Mouse (Mus musculus) right cerebral cortex, adult 2 months (tissue): ENCODE measurements around the gene Opcml.

Experiments used
- DNase-seq, 2 experiments: peaks; one replicate each; pipeline ENCODE4 v3.0.0; 2021 to 2022; ENCODE audit warnings: low spot score in 2 of 2

Opcml gene

GRCm38 (mm10) chr9:28423407-28423806 is 632.8 kb downstream of the Opcml start:
- DNase-seq: no peak

GRCm38 (mm10) chr9:28432159-28432558 is 641.6 kb downstream of the Opcml start:
- DNase-seq: no peak

- no peak for DNase-seq
Observed at GRCm38 (mm10) chr9:28438752-28439151, 648.2 kb downstream of the Opcml start.

DNA sequence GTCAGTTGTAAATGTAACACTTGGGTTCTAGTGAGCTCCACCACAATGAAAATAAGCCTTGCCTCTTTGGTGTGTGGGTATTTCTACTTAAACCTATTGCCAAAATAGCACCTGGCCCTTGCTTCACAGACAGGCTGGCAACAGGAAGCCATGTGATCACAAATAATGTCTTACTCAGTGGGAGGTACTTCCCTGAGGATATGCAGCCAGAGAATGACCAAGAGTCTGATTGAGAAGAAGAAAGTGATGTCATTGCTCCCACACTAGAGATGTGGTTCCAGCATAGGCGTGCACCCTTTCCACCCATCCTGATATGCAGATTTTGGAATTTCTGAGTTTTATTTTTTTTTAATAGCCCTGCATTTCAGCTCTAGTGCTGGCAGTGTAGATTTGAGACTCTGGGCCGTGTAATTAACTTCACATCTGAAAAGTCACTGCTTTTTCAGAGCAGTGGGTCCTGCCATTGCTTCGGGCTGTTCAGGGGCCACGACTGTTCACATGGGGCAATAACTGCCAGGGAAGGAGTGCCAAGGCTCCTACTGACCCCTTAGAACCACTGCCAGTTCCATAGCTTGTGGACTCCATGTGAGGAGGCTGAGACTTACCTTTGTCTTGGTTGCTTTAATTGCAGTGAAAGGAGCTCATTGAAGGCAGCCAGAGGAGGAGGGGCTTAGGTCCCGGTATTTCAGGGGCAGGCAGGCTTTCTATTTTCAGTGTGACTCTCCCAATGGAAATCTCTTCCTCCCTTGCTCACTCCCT is 649.0 kb downstream of the Opcml start:
- no peak for DNase-seq

- no peak for DNase-seq
Observed at GRCm38 (mm10) chr9:28440192-28440795, 649.7 kb downstream of the Opcml start.

DNA sequence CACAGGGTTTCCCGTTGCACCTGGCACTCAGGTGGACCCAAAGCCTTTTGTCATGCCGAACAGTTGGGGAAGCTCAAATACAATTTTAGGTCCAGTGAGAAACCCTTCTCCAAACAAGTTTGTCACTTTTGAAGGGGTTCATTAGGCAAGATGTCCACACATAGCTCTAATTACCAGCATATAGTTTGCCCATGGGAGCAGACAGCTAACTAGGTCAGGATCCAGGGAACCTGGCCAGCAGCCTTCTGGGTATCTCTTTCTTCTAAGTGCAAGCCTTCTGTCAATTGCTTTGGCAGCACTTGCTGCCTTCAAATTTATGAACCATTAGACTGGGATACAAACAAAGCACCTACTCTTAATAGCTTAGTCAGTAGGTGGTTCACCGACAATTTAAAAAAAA is 653.9 kb downstream of the Opcml start:
- DNase-seq: peak in 1 of 2 experiments; percentile 5

DNA sequence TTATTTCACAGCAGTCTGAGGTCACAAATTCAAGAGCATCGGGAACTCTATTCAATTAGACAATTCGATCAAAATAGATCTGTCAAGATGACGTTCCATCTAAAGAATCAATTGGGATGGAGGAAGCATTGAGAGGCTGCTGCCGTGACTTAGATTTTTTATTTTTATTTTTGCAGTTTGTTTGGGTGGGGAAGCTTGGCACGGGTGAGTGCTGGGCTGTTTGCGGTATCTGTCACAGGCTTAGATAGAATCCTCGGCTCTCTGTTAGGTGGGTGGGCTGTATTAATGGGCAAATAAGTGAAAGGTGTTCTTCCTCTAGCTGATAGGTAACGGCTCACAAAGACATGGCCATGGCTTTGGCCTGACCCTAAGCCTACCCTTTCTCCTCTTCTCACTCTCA is 654.4 kb downstream of the Opcml start:
- DNase-seq: no peak

GRCm38 (mm10) chr9:28445863-28446262 is 655.3 kb downstream of the Opcml start:
- DNase-seq: no peak

DNA sequence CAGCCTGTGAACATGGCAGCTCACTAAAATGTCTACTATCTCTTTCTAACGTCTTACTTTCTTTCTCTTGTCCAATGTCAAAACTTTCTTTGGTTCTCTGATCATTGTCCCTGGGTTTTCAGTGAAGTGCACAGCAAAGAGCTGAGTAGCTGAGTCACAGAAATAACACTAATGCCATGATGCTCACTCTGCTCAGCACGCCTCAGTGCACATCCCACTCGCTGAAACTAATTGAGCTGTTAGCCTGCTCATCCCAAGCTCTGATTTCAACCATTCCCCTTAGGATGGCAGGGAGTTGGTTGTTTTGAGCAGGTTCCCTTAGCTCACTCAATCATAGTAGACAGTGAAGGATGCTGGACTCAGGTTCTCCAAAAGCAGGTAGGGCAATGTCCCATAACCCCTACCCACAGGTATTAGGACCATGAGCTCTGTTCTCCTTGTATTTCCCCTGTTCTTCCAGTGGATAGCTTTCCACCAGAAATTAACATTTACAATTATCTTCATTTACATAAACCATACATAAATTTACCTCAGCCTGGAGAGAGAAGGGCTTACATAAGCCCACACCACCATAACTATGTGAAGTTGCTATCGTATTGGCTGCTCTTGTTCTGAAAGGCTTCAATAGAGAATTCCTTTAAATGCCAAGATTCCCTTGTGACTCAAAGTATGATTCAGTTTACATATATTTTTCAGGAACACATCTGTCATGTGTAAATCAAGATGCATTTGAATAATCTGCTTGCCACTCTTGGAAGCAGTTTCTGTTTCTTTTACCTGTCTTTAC is 655.9 kb downstream of the Opcml start:
- no peak for DNase-seq

DNA sequence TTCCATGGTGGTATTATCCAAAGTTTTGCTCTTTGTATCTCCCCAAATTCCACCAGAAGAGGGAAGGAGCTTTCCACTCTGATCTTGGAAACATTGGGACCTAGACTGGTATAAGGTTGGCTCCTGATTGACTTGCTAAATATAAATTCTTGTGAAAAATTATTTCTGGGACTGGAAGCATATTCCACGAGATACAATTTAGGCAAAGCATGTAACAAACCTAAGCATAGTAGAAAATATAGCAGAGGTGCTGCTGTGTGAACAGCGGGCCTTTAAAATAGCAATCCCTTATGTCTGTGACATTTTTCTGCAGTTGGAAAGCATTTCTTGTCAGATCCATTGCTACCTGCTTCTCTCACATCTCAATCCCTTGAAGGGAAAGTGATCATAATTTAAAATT is 661.9 kb downstream of the Opcml start:
- no peak for DNase-seq

GRCm38 (mm10) chr9:28453062-28453461 is 662.5 kb downstream of the Opcml start:
- DNase-seq: no peak

DNA sequence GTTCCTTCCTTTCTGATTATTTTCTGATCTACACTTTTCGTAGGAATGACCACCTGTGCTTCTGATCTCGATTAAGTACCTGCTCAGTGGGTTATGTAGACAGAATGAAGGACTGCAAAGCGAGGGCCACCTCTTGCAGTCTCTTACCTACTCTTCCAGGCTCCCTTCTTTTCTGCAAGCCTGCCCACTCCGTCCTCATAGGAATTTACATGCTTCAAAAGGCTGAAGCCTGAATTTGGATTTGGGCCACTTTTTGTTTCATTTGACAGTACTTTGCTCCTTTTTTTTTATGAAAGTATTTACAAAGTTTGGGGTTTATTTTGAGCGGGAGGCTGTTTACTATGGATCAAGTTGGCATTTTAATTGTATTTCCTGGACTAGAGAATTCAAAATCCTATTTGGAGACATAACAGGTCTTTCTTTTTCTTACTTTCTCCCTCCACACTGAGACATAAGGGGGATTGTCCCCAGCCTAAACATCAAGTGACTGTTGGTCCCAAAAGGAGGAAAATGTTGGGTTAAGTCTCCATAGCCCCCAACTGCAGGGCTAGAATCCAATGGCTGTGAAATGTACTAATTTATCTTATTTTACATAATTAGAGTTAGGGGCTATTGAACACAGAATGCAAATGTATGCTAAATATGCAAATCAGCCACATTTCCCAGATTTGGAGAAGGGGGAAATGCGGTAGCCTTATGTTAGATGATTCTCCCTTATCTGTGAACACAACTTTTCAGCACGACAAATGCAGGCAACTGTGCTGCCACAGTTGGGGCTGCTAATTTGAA is 667.6 kb downstream of the Opcml start:
- no peak for DNase-seq

GRCm38 (mm10) chr9:28463622-28464021 is 673.0 kb downstream of the Opcml start:
- no peak for DNase-seq

- no peak for DNase-seq
Observed at GRCm38 (mm10) chr9:28469419-28469818, 678.8 kb downstream of the Opcml start.

GRCm38 (mm10) chr9:28471501-28471900 is 680.9 kb downstream of the Opcml start:
- DNase-seq: no peak

GRCm38 (mm10) chr9:28474586-28474985 is 684.0 kb downstream of the Opcml start:
- DNase-seq: no peak

GRCm38 (mm10) chr9:28481261-28481660 is 690.7 kb downstream of the Opcml start:
- no peak for DNase-seq

DNA sequence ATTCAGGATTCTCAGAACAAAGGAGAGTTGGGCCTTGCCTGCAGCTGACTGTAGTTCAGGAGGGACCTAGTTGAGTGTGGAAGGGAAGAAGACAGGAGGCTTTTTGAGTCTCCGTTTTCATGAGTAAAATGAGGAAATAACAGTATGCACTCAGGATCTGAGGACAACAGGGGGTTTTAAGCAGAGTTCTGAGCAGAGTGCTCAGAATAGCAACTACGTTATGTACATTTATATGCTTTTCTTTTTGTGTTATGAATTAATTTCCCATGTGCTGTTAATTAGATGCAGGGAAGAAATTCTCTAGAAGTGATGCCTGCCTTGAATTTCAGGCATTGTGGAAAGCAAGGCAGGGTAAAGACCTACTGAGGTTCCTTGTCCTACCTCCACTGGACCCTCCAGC is 697.9 kb downstream of the Opcml start:
- DNase-seq: no peak

DNA sequence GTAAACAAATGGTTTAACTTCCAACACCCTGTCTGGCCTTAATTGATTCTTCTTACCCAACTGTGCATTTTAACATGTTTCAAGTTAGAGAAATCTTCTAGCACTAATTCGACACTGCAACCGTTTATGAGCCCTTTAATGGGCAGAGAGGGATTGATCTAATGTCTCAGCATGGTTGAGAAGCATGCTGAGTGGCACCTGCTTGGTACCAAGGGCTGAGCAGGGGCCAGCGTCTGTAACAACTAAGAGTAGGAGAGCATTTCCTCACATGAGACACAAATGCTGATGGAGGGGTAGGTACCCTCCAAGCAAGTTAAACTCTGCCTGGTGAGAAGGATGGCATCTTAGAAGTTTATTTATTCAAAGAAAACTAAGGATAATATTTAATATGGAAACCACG is 699.3 kb downstream of the Opcml start:
- DNase-seq: no peak

GRCm38 (mm10) chr9:28490410-28490809 is 699.8 kb downstream of the Opcml start:
- DNase-seq: no peak

DNA sequence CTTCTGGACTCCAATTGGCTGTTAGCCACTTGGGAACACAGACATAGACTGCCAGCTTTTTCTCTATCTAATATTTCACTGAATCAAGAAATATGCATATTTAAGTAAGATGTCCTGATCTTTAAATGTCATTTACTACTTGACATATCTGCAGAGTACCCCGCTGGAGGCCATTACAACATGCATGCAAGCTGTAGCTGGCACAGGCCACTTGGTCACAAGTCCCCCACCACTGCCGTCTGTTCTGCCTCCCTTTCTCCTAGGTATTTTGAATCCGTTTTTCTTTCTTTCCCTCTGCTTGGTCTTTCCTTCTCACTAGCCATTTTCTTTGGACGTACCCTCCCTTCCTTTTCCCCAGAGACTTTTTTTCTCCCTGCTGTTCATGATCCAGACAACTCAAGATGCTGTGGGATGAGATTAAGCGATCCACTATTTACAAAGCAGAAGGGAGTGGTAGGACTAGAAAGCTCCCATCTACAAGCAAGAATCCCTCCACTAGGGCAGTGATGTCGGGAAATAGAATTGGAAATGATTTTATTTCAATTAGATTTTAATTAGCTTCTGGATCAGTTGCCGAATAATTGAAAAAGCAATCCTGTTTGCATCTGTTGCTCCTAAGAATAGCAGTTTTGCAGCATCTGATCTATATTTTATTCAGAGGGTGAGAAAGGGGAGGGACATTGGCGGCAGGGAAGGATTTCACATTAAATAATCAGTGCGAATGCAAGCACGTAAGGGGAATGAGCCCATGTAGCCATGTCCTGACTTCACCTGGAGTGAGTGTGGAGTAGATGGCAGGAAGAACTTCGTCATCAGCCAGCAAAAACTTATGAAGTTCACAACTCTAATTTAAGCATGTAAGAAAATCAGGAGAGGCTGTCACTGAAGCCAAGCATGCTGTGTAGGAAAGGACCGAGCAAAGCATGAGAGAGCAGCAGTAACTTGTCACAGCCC is 709.5 kb downstream of the Opcml start:
- peak; percentile 29 to 44 for DNase-seq
